Mouse (Mus musculus) G1E-ER4 (cell line): ENCODE measurements around the gene Ier5. TPM values are rescaled to one million over a fixed set of nuclear protein-coding genes. Genes with fewer than 3 reads are reported as not detected.

ENCODE experiments used
- GATA1 ChIP-seq: IDR thresholded peaks from one replicate; pipeline ENCODE4 v1.8.0; 2012; ENCODE audit warnings: low read length, inconsistent platforms
- polyA plus RNA-seq: library from polyadenylated mRNA; stranded (reverse); fragments of >175 nt; gene quantifications from 2 replicates; pipeline ENCODE4 v1.2.3, GENCODE M21; 2012

Gene Ier5
- polyA plus RNA-seq, 1 experiment: 15.5 TPM

- TF ChIP-seq GATA1: no peak
These were observed 10.2 kb upstream of the Ier5 start for GRCm38 (mm10) chr1:155109387-155110350.

- TF ChIP-seq GATA1: no peak
These were observed 9.0 kb upstream of the Ier5 start for GRCm38 (mm10) chr1:155108412-155108811.

GRCm38 (mm10) chr1:155107843-155108242 lies 8.4 kb upstream of the Ier5 start:
- TF ChIP-seq GATA1: no peak

- TF ChIP-seq GATA1: no peak
These were observed 6.9 kb upstream of the Ier5 start for GRCm38 (mm10) chr1:155106310-155106709.

GRCm38 (mm10) chr1:155103991-155104390 lies 4.6 kb upstream of the Ier5 start:
- no peak for TF ChIP-seq GATA1

GRCm38 (mm10) chr1:155102631-155103030 lies 3.2 kb upstream of the Ier5 start:
- no peak for TF ChIP-seq GATA1

- no peak for TF ChIP-seq GATA1
These were observed 753 bp downstream of the Ier5 start for GRCm38 (mm10) chr1:155098486-155099279.

- TF ChIP-seq GATA1: no peak
These were observed 1.4 kb downstream of the Ier5 start for GRCm38 (mm10) chr1:155097931-155098485.

- TF ChIP-seq GATA1: peak; percentile 44
These were observed 2.1 kb downstream of the Ier5 start for GRCm38 (mm10) chr1:155097354-155097753.

GRCm38 (mm10) chr1:155096620-155097261 lies 2.7 kb downstream of the Ier5 start:
- no peak for TF ChIP-seq GATA1

- no peak for TF ChIP-seq GATA1
These were observed 5.3 kb downstream of the Ier5 start for GRCm38 (mm10) chr1:155093971-155094707.

GRCm38 (mm10) chr1:155093145-155093791 lies 6.2 kb downstream of the Ier5 start:
- TF ChIP-seq GATA1: no peak

- TF ChIP-seq GATA1: no peak
These were observed 7.3 kb downstream of the Ier5 start for GRCm38 (mm10) chr1:155091842-155092800.
